ENCODE assay signal across 25 mouse cellular contexts in the genomic region with DNA sequence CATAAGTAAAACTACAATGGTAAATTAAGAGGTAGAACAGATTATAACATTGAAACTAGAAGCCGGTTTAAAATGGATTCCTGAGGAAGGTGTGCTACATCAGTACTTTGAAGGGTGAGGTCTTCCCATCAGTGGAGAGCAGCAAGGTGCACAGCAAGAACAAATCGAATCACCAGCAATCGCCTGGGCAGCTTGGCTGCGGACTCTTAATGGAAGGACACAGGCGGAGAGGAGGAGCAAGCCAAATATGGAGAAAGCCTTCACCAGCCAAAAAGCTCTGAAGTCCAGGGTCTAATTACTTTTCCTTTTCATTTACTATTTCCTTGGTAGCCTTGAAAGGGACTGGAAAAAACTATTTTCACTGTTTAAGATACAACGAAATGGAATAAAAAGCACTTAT.
DNase-seq lines count a peak whose midpoint lies in the region; ATAC-seq lines count a peak whose summit lies in the region.
"Had no signal": no experiment of that assay in that cellular context is flagged by ENCODE, and none has a peak within 500 bp of the region (broad histone marks: within the 10 kb centered on the region; RNA-seq: fewer than 3 reads in every experiment).

No protein-coding gene starts in this region.

- H3K27me3 ChIP-seq in midbrain, embryonic 11.5 days (ENCODE audit: control insufficient read depth, insufficient read depth, low read length): no peaks in the 10 kb centered on the region
- H3K27me3 ChIP-seq in midbrain, embryonic 14.5 days (ENCODE audit: control insufficient read depth, insufficient read depth, low read length): no peaks in the 10 kb centered on the region
- H3K27me3 ChIP-seq: CH12.LX; embryonic facial prominence, embryonic 12.5 days; forebrain, embryonic 13.5 days; forebrain, embryonic 15.5 days; Patski had no signal

- no peak overlapping the region for H3K4me2 ChIP-seq in midbrain, embryonic 11.5 days
- H3K4me2 ChIP-seq in midbrain, embryonic 14.5 days (ENCODE audit: low read length): no peak overlapping the region
- H3K4me2 ChIP-seq: embryonic facial prominence, embryonic 12.5 days; forebrain, embryonic 13.5 days; forebrain, embryonic 15.5 days had no signal

- H3K4me3 ChIP-seq in midbrain, embryonic 11.5 days (ENCODE audit: low read depth, low read length): no peak overlapping the region
- H3K4me3 ChIP-seq in midbrain, embryonic 14.5 days (replicated peaks; ENCODE audit: low read depth, low read length): no peak overlapping the region
- H3K4me3 ChIP-seq: embryonic facial prominence, embryonic 10.5 days; embryonic facial prominence, embryonic 12.5 days; forebrain, embryonic 13.5 days; forebrain, embryonic 15.5 days had no signal

- H3K9me3 ChIP-seq in midbrain, embryonic 11.5 days (ENCODE audit: control insufficient read depth, low read length): no peaks in the 10 kb centered on the region
- no peaks in the 10 kb centered on the region for H3K9me3 ChIP-seq in midbrain, embryonic 14.5 days (ENCODE audit: control insufficient read depth, low read length)
- H3K9me3 ChIP-seq: embryonic facial prominence, embryonic 10.5 days; embryonic facial prominence, embryonic 12.5 days; forebrain, embryonic 13.5 days; forebrain, embryonic 15.5 days; G1E had no signal

- no peak overlapping the region for H3K27ac ChIP-seq in midbrain, embryonic 11.5 days (ENCODE audit: low read depth, low read length)
- no peak overlapping the region for H3K27ac ChIP-seq in midbrain, embryonic 14.5 days (replicated peaks; ENCODE audit: low read depth, low read length)
- H3K27ac ChIP-seq: embryonic facial prominence, embryonic 10.5 days; embryonic facial prominence, embryonic 12.5 days; forebrain, embryonic 13.5 days; forebrain, embryonic 15.5 days had no signal

- ATAC-seq in midbrain, embryonic 11.5 days (ENCODE audit: low FRiP score): no peak
- no peak for ATAC-seq in midbrain, embryonic 14.5 days (ENCODE audit: low FRiP score, low TSS enrichment)
- ATAC-seq: activated CD4-positive, CD25-positive, alpha-beta regulatory T cell, adult 4 months; CD4-positive, CD25-positive, alpha-beta regulatory T cell, adult 4 months; forebrain, embryonic 13.5 days; forebrain, embryonic 15.5 days; forebrain, postnatal 0 days; Patski had no signal

- no peak overlapping the region for H3K9ac ChIP-seq in midbrain, embryonic 11.5 days (ENCODE audit: low read length)
- no peak overlapping the region for H3K9ac ChIP-seq in midbrain, embryonic 14.5 days (replicated peaks; ENCODE audit: low read length)
- H3K9ac ChIP-seq: embryonic facial prominence, embryonic 12.5 days; forebrain, embryonic 13.5 days; forebrain, embryonic 15.5 days; forebrain, postnatal 0 days had no signal

- DNase-seq in cerebellum, postnatal 10 days: peak; percentile 36 to 63
- DNase-seq in cerebellum, adult 9-10 months: no peak
- peak; percentile 19 to 31 for DNase-seq in cerebellum, postnatal 25 days
- no peak for DNase-seq in cerebellum, adult 9-11 months
- peak; percentile 5 for DNase-seq in heart, adult 8-10 months (ENCODE audit: low spot score)
- no peak for DNase-seq in heart, postnatal 36 days
- peak; percentile 56 for DNase-seq in midbrain, embryonic 11.5 days (ENCODE audit: low spot score, missing footprints)
- DNase-seq in midbrain, embryonic 14.5 days: no peak
- DNase-seq: adrenal gland, adult 8-10 months; adrenal gland, postnatal 14 days; adrenal gland, postnatal 36 days; B cell, adult 2 months; cerebellum, adult 11-12 months; cerebellum, adult 2 months; cerebellum, postnatal 36 days; forebrain, postnatal 0 days had no signal

- H3K36me3 ChIP-seq in midbrain, embryonic 11.5 days (ENCODE audit: control insufficient read depth, insufficient read depth, low read length): no peaks in the 10 kb centered on the region
- H3K36me3 ChIP-seq in midbrain, embryonic 14.5 days (ENCODE audit: control insufficient read depth, insufficient read depth, low read length): no peaks in the 10 kb centered on the region
- H3K36me3 ChIP-seq: embryonic facial prominence, embryonic 10.5 days; embryonic facial prominence, embryonic 12.5 days; forebrain, embryonic 15.5 days; G1E had no signal

- intact Hi-C loops in heart, postnatal 36 days (cut with DNase I): no loop called here

- no peaks in the 10 kb centered on the region for H3K4me1 ChIP-seq in midbrain, embryonic 11.5 days (ENCODE audit: control insufficient read depth, insufficient read depth, low read length)
- H3K4me1 ChIP-seq in midbrain, embryonic 14.5 days (ENCODE audit: control insufficient read depth, insufficient read depth, low read length): no peaks in the 10 kb centered on the region
- H3K4me1 ChIP-seq: embryonic facial prominence, embryonic 12.5 days; forebrain, embryonic 13.5 days; forebrain, embryonic 15.5 days had no signal

- WGBS in midbrain, embryonic 11.5 days: 93% methylated on average over 6 of the region's 6 CpGs
- 89% methylated on average over 6 of the region's 6 CpGs for WGBS in midbrain, embryonic 14.5 days

Comparison
In these comparisons a context has a peak if more than half of its experiments do, and no peak if none do; other contexts are left out.
1. DNase-seq: peak in cerebellum, postnatal 10 days (2 of 2), cerebellum, postnatal 25 days (2 of 2), heart, adult 8-10 months (single experiment) and midbrain, embryonic 11.5 days (single experiment); none in cerebellum, adult 9-10 months (single experiment), cerebellum, adult 9-11 months (single experiment), heart, postnatal 36 days (0 of 2) and midbrain, embryonic 14.5 days (single experiment).